Mouse (Mus musculus): ENCODE results near the gene Pde7b.

- TF ChIP-seq CTCF (IDR thresholded peaks at IDR 0.05; ENCODE audit: low read depth, low read length) (no peak), GATA1 (IDR thresholded peaks at IDR 0.05; ENCODE audit: borderline replicate concordance, low read length) (no peak), POLR2AphosphoS5 (IDR thresholded peaks at IDR 0.05; ENCODE audit: insufficient replicate concordance, low read depth, low read length) (no peak), TAL1 (conservative IDR thresholded peaks at IDR 0.05; ENCODE audit: low read depth, low read length) (no peak)
These were observed 31.3 kb upstream of the Pde7b start for GRCm38 (mm10) chr10:20756219-20756618.
